Mouse (Mus musculus): ENCODE measurements at regions not wholly inside any gene's neighbourhood (a gene's known extent, or its start where the extent isn't known, plus 50 kb on each side); places are given as distances from the start of the nearest gene placed in this dataset.

DNA sequence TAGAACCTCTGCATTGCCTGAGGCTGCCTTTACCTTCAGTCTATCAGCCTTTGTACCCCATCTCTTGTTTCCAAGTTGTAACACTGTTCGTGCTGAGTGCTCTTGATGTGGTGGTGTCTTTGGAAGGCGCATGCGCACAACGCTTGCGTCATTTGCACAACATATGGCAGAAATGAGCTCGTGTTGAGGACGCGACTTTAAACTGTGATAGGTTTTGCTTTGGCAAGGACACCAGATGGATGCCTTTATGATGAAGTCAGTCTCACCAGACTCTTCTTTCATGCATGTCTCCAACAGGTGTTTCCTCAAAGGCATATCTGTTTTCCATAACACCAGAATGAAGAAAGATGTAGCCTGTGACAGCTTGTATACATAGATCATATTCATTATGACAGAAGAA, 110.2 kb downstream of the Gm45692 start:
- no peak for TF ChIP-seq POLR2A (IDR thresholded peaks at IDR 0.05; ENCODE audit: insufficient read depth, low read length)
- no peak for TF ChIP-seq CTCF (IDR thresholded peaks at IDR 0.05; ENCODE audit: low read depth, low read length)
- TF ChIP-seq EP300 (IDR thresholded peaks at IDR 0.05; ENCODE audit: insufficient read depth, low read depth, low read length): no peak
